Mouse (Mus musculus): ENCODE measurements around the gene Tmem8b.

- TF ChIP-seq ZNF384 (IDR thresholded peaks at IDR 0.05; ENCODE audit: low read depth, low read length) (no peak), CHD2 (IDR thresholded peaks at IDR 0.05; ENCODE audit: low read depth, low read length) (no peak)
These were observed 25.1 kb downstream of the Tmem8b start for GRCm38 (mm10) chr4:43693806-43694241.

All from ES-E14 (cell line).